Mouse (Mus musculus): ENCODE data around the gene Cd248. TPM values are rescaled to one million over a fixed set of nuclear protein-coding genes. Genes with fewer than 3 reads are reported as not detected.

Gene Cd248
- 1 to 10 TPM; 4.3 to 5.1 TPM for total RNA-seq (2021)

DNA sequence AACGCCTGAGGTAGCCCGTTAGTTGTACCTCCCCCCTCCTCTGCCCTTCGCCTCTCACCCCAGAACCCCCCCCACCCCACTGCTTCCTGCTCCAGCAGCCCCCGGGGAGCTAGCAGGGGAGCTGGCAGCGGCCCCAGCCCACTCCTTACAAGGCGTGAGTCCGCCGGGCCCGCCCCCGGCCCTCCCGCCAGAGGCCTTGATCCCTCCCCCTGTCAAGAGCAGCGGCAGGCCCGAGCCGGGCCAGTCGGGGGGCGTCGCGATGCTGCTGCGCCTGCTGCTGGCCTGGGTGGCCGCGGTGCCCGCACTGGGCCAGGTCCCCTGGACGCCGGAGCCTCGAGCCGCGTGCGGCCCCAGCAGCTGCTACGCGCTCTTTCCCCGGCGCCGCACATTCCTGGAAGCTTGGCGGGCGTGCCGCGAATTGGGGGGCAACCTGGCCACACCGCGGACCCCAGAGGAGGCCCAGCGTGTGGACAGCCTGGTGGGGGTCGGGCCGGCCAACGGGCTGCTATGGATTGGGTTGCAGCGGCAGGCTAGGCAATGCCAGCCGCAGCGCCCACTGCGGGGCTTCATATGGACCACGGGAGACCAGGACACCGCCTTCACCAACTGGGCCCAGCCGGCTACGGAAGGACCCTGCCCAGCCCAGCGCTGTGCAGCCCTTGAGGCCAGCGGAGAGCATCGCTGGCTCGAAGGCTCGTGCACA, at the start of gene Cd248:
Gene Cd248, plus strand, starts transcription at position 212 of the 703 bp plus-strand sequence.
- DNase-seq (ENCODE audit: extremely low spot score in 1 of 2, low spot score in 1 of 2): no peak

- no peak for DNase-seq (ENCODE audit: extremely low spot score in 1 of 2, low spot score in 1 of 2)
Measured at GRCm38 (mm10) chr19:5018191-5018590, 49.7 kb upstream of the Cd248 start.

- DNase-seq (ENCODE audit: extremely low spot score in 1 of 2, low spot score in 1 of 2): no peak
Measured at GRCm38 (mm10) chr19:5021416-5021815, 46.5 kb upstream of the Cd248 start.

- peak; percentile 76 to 77 for DNase-seq (ENCODE audit: extremely low spot score in 1 of 2, low spot score in 1 of 2)
Measured at GRCm38 (mm10) chr19:5023621-5024479, 44.0 kb upstream of the Cd248 start, which contains the start of gene Slc29a2. TSS of gene Slc29a2 (plus strand) at chr19:5023860.

GRCm38 (mm10) chr19:5026111-5026510, 41.8 kb upstream of the Cd248 start:
- no peak for DNase-seq (ENCODE audit: extremely low spot score in 1 of 2, low spot score in 1 of 2)

DNA sequence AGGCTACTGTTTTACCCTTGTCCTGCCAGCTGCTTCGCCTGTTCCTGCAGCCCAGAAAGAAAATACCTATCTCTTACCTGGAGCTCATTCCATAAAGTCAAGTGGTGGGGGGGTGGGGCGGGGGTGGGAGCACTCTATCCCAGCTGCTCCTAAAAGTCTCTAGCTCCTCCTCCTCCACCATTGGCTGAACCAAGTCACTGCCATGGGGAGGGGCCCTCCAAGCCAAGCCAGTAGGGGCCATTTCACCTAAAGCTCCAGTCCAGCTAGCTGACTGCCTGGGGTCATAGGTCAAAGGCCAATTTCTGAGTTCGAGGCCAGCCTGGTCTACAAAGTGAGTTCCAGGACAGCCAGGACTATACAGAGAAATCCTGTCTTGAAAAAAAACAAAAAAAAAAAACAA, 35.2 kb upstream of the Cd248 start:
- no peak for DNase-seq (ENCODE audit: extremely low spot score in 1 of 2, low spot score in 1 of 2)

- DNase-seq (ENCODE audit: extremely low spot score in 1 of 2, low spot score in 1 of 2): no peak
Measured at GRCm38 (mm10) chr19:5036577-5036976, 31.3 kb upstream of the Cd248 start.

GRCm38 (mm10) chr19:5037678-5038571, 30.0 kb upstream of the Cd248 start:
- peak; percentile 83 to 91 for DNase-seq (ENCODE audit: extremely low spot score in 1 of 2, low spot score in 1 of 2)

DNA sequence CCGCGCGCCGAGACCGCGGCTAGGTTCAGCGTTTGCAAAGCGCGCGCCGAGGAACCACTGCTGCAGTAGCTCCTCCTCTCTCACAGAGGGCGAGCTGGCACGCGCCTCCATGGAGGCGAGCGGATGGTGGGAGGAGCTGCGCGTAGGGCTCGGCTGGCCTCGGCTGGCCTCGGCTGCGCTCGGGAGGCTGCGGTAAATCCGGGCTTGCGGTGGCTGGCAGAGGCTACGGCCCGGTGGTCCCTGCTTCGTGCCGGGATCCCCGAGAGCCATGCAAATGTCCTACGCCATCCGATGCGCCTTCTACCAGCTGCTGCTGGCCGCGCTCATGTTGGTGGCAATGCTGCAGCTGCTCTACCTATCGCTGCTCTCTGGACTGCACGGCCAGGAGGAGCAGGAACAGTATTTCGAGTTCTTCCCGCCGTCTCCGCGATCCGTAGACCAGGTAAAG, 29.1 kb upstream of the Cd248 start, which contains the start of the genes B4gat1 and AC124502.3:
Gene B4gat1, plus strand, starts transcription at position 118 of the 448 bp plus-strand sequence.
Gene AC124502.3, plus strand, starts transcription at position 183 of the 448 bp plus-strand sequence.
- DNase-seq (ENCODE audit: extremely low spot score in 1 of 2, low spot score in 1 of 2): peak; percentile 85 to 86

DNA sequence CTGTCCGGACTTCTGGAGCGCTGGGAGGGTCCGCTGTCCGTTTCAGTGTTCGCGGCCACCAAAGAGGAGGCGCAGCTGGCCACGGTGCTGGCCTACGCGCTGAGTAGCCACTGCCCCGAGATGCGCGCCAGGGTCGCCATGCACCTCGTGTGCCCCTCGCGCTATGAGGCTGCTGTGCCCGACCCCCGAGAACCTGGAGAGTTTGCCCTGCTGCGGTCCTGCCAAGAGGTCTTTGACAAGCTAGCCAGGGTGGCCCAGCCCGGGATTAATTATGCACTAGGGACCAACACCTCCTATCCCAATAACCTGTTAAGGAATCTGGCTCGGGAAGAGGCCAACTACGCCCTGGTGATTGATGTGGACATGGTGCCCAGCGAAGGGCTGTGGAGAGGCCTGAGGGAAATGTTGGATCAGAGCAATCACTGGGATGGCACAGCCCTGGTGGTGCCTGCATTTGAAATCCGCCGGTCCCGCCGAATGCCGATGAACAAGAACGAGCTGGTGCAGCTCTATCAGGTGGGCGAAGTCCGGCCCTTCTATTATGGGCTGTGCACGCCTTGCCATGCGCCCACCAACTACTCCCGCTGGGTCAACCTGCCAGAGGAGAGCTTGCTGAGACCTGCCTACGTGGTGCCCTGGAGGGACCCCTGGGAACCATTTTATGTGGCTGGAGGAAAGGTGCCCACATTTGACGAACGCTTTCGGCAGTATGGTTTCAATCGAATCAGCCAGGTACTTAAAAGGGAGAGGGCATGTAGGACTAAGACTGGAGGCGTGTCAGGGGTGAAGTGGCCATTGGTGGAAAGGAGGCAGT, 28.4 kb upstream of the Cd248 start:
- DNase-seq (ENCODE audit: extremely low spot score in 1 of 2, low spot score in 1 of 2): peak in 1 of 2 experiments; percentile 34

DNA sequence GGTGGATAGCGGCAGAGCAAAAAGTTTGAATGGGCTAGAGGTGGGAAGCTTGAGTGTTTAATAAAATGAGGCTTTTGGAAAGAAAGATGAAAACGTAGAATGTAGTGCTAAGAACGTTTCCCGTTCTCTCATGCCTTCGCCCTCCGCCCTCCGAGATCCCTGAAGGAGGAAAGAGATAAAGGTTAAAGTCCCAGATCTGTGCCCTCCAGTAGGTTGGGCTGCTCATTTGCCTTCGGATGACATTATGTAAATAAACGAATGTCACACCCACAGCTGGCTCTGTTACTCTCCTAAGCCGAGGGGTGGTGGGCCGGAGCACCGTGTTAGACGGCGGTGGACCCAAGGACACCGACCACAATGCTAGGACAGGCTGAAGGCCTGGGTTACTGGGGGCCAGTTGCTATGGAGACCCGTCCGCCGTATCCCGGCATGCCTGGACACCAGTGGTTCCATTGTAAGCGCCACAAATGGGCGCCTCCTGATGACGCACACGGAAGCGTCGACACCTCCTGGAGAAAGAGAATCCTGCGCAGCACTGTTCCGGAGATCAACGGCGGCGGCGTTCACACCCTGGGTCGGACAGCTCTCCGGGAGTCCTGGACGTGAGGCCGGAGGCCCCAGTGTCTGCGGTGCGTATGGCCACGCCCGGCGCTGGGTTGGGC, 26.9 kb upstream of the Cd248 start, which contains the start of gene Brms1:
Gene Brms1, plus strand, starts transcription at position 493 of the 662 bp plus-strand sequence.
- peak; percentile 84 to 88 for DNase-seq (ENCODE audit: extremely low spot score in 1 of 2, low spot score in 1 of 2)

GRCm38 (mm10) chr19:5041588-5041987, 26.3 kb upstream of the Cd248 start:
- no peak for DNase-seq (ENCODE audit: extremely low spot score in 1 of 2, low spot score in 1 of 2)

- DNase-seq (ENCODE audit: extremely low spot score in 1 of 2, low spot score in 1 of 2): no peak
Measured at GRCm38 (mm10) chr19:5045531-5045930, 22.3 kb upstream of the Cd248 start.

DNA sequence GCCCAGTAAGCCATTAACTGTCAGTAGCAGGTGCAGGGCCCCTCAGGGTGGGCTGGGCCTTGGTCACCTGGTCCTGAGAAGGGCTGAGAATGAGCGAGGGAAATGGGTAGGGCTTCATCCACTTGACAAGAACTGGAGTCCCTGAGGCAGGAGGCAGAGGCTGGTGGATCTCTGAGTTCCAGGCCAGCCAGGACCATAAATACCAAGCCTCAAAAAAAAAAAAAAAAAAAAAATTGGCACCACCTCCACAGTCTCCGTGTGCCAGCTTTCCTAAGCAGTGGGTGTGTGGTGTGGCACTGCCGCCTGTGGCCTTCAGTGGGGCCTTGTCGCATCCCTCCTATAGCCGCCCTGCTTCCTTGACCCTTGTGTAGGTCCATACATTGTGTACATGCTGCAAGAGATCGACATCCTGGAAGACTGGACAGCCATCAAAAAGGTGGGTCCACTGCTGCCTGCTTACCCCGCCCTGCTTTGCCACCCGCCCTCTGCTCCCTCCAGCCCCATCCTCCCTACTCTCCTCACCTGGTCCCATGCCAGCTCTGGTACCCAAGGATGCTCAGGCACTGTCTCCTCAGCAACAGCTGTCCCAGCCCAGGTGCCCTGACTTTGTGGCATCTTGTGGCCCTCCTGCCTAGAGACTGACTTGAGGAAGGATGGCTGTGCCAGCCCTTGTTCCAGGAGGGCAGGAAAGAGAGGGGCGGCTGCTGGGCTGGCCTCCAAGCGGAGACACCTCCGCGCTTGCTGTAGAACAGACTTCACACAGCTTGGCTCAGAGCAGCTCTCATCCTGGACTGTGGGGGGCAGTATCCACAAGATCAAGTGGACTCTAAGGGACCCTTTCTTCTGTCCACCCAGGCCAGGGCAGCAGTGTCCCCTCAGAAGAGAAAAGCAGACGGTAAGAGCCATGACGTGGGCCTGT, 19.5 kb upstream of the Cd248 start:
- peak in 1 of 2 experiments; percentile 58 for DNase-seq (ENCODE audit: extremely low spot score in 1 of 2, low spot score in 1 of 2)

DNA sequence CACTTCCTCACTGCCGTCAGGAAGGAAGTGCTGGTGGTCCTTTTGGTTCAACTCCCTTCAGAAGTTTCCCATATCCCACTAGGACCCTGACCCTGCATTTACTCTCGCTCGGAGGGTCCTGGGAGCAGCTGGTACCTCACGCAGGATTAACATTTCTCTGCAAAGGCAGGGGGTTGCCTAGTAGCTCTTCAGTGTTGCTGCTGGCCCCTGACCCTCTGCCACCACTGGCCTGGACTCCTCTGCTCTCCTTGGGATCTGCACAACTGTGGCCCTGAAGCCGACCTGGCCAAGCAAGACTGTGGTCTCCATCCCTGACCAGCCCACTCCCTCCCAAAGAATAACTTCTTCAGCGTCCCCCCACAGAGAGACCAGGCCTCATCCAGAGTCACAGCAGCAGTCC, 18.6 kb upstream of the Cd248 start:
- no peak for DNase-seq (ENCODE audit: extremely low spot score in 1 of 2, low spot score in 1 of 2)

DNA sequence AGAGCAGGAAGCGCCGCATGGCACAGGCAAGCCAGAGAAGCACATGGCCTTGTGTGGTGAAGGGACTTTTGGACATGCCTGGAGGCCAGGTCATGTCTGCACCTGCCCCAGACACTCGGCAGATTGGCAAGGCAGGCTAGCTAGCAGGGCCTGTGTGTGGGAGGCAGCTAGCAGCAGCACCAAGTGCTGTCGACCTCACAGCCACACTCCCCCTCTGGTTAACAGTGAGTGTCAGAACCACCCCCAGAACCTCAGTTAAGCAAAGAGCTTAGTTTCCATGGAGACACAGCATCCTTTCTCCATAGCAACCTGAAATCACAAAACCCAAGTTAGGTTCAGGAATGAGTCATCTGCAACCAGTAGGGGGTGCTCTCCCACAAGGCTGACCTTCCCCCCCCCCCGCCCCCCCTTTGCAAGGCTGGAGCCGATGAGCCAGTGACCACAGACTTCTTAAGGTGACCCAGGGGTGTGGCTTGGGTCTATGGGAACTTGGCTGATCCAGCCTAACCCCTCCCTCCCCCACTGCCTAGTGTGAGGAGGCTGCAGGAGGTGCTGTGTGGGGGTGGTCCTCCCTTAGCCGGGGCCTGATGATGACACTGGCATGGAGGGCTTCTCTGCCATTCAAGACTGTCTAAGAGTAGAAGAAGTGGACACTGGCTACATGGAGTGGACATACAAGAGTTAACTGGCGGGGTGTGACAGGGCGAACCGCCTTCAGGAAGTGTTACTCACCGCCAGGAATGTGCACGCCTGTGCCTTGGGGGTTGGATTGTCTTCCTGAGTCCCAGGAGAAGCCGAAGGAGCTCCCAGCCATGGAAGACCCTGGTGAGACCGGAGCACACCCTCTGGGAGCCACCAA, 17.6 kb upstream of the Cd248 start, which contains the start of gene Rin1:
Gene Rin1, plus strand, starts transcription at position 435 of the 859 bp plus-strand sequence.
- peak in 1 of 2 experiments; percentile 52 for DNase-seq (ENCODE audit: extremely low spot score in 1 of 2, low spot score in 1 of 2)

DNA sequence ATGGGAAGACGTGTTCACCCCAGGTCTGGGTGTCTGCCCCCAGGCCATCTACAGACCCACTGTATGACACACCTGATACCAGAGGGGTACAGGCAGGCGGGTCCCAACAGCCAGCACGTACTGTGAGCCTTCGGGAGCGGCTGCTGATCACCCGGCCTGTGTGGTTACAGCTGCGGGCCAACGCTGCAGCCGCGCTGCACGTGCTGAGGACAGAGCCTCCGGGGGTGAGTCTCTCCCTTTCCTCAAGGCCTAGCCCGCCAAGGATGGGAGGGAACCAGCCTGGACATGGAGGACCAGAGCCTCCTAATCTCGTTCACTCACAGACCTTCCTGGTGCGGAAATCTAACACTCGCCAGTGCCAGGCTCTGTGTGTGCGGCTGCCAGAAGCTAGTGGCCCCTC, 16.8 kb upstream of the Cd248 start:
- DNase-seq (ENCODE audit: extremely low spot score in 1 of 2, low spot score in 1 of 2): peak in 1 of 2 experiments; percentile 36
